Comparison of ENCODE assay signal across 9 mouse cellular contexts in the genomic region with DNA sequence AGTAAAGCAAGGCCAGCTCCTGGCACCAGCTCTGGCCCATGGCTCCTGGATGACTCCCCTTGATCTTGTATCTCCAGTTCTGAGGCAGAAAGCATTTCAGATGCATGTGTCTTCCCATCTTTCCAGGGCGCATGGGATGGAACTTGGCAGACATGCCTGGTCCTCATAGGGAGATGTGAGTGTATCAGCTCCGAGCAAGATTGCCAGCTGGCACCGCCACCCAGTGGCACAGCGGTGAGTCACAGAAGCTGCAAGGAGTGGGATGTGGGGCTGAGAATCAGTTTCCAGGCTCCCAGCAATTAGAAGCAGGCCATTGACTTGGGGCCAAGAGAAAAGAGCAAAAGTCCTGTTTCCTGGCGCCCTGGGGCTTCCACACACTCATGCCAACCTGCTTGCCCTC. TPM values are rescaled to one million over a fixed set of nuclear protein-coding genes. Genes with fewer than 3 reads are reported as not detected.
A peak's percentile ranks its signal among the peaks of the same experiment; 100 is the strongest.
DNase-seq lines count a peak whose midpoint lies in the region; ATAC-seq and TF ChIP-seq lines count a peak whose summit lies in the region.
"Had no signal": no experiment of that assay in that cellular context is flagged by ENCODE, and none has a peak within 500 bp of the region (broad histone marks: within the 10 kb centered on the region; RNA-seq: fewer than 3 reads in every experiment).

No protein-coding gene starts in this region.

- no peak overlapping the region for H3K4me2 ChIP-seq in kidney, embryonic 15.5 days

- TF ChIP-seq CTCF in brain, embryonic 14.5 days (IDR thresholded peaks at IDR 0.05; ENCODE audit: borderline replicate concordance, extremely low read depth, insufficient read depth, insufficient read length), result peak; percentile 52
- TF ChIP-seq CTCF in lung, adult 2 months (IDR thresholded peaks at IDR 0.05; ENCODE audit: insufficient read depth, low read length), result peak; percentile 30; the same call in 1 of the 2 replicates

- no peak for TF ChIP-seq POLR2A in brain, embryonic 14.5 days (IDR thresholded peaks at IDR 0.05; ENCODE audit: borderline replicate concordance, extremely low read depth, insufficient read depth, insufficient read length, poor library complexity, severe bottlenecking)
- no peak for TF ChIP-seq POLR2A in lung, adult 2 months (IDR thresholded peaks at IDR 0.05; ENCODE audit: borderline replicate concordance, extremely low read depth, low read depth, low read length)

- H3K36me3 ChIP-seq in kidney, embryonic 15.5 days, result no peaks in the 10 kb centered on the region

- WGBS in kidney, embryonic 15.5 days, result 80% methylated on average over 5 of the region's 5 CpGs
- WGBS in lung, adult 2 months, result 62% methylated on average over 5 of the region's 5 CpGs

- no peak overlapping the region for H3K4me3 ChIP-seq in kidney, embryonic 15.5 days (replicated peaks)
- H3K4me3 ChIP-seq in lung, adult 2 months (replicated peaks; ENCODE audit: extremely low read depth, low read depth, low read length), result no peak overlapping the region
- H3K4me3 ChIP-seq: myocyte had no signal

- H3K27ac ChIP-seq in kidney, embryonic 15.5 days, result no peak overlapping the region

- no peak overlapping the region for H3K9ac ChIP-seq in kidney, embryonic 15.5 days

- DNase-seq in kidney, postnatal 10 days, result peak; percentile 9
- DNase-seq in brain, embryonic 14.5 days (ENCODE audit: low read depth), result peak; percentile 85
- peak; percentile 63 to 87 for DNase-seq in frontal cortex, adult 2 months (ENCODE audit: extremely low spot score in 1 of 2, low spot score in 1 of 2)
- DNase-seq in lung, adult 2 months, result no peak
- peak; percentile 70 for DNase-seq in testis, postnatal 10 days (ENCODE audit: low spot score)
- no peak for DNase-seq in embryo, embryonic 10 days (ENCODE audit: low spot score)

- H3K27me3 ChIP-seq in kidney, embryonic 15.5 days, result no peaks in the 10 kb centered on the region

- H3K9me3 ChIP-seq in kidney, embryonic 15.5 days (replicated peaks), result no peaks in the 10 kb centered on the region

- H3K4me1 ChIP-seq in kidney, embryonic 15.5 days, result peaks cover 13% of the 10 kb centered on the region
- H3K4me1 ChIP-seq in lung, adult 2 months (ENCODE audit: control insufficient read depth, insufficient read depth, low read length), result no peaks in the 10 kb centered on the region

- ATAC-seq in kidney, embryonic 15.5 days (replicated peaks; ENCODE audit: low FRiP score), result no peak
- ATAC-seq in erythroid progenitor cell, adult 5-6 weeks (replicated peaks; ENCODE audit: low FRiP score, poor library complexity, severe bottlenecking), result no peak

RNA-seq across cellular contexts. Expression of gene Tarsl2, which starts 34.5 kb away (rescaled TPM):
- polyA plus RNA-seq in kidney, embryonic 15.5 days (2015; fragmentation: Nextera tagmentation; extraction: Ambion mirVana), result 10.3 and 11.1 TPM in 2 replicates
- polyA plus RNA-seq in brain, embryonic 14.5 days (2012; rRNA removed), result 9.6 and 12.2 TPM in 2 replicates
- polyA plus RNA-seq in frontal cortex, adult 2 months (2012; rRNA removed), result 17.5 and 18.8 TPM in 2 replicates
- 3.8 and 4.1 TPM in 2 replicates for polyA plus RNA-seq in lung, adult 2 months (2012; rRNA removed)
- total RNA-seq in erythroid progenitor cell, adult 5-6 weeks (2015; ENCODE audit: low replicate concordance), result 21.4 and 27.8 TPM in 2 replicates
- 51.6 and 56.6 TPM in 2 replicates for total RNA-seq in erythroid progenitor cell, adult 5-6 weeks (2017; ENCODE audit: low replicate concordance)

Comparison
In these comparisons a context has a peak if more than half of its experiments do, and no peak if none do; other contexts are left out.
1. DNase-seq: peak in kidney, postnatal 10 days (single experiment), brain, embryonic 14.5 days (single experiment), frontal cortex, adult 2 months (2 of 2) and testis, postnatal 10 days (single experiment); none in lung, adult 2 months (single experiment) and embryo, embryonic 10 days (single experiment).